Mouse (Mus musculus): ENCODE measurements around the gene Srarp. TPM values are rescaled to one million over a fixed set of nuclear protein-coding genes. Genes with fewer than 3 reads are reported as not detected.

The Srarp gene
- not detected for polyA plus RNA-seq (2014; fragmentation: Illumina TruSeq; extraction: RNeasy Lipid Tissue Mini Kit (QIAGEN cat#74804); ENCODE audit: low read depth, low replicate concordance)

GRCm38 (mm10) chr4:141435974-141436373, at the start of gene Srarp:
Srarp (minus strand) TSS chr4:141436105.

GRCm38 (mm10) chr4:141444451-141445327, 8.8 kb upstream of the Srarp start, which contains the start of gene Zbtb17:
Zbtb17 (plus strand) TSS chr4:141444654.

GRCm38 (mm10) chr4:141420192-141420829, 15.6 kb downstream of the Srarp start, which contains the start of gene Hspb7:
Hspb7 (plus strand) TSS chr4:141420779.

DNA sequence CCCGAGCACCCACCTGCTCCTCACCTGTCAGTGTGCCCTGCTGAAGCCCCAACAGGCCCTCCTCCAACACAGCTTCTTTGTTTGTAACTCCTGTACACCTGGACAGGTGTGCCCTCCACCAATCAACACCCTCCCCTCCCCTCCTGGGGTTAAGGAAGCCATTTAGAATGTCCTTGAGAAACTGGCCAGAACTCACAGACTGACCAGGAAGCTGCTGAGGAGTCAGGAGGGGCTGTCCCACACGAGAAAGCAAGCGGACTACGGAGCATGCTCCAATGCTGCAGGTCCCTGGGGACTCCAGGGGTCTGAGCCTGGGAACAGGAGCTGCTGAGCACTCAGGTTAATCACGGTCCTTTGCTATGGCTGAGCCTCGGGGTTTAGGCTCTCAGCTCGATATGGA, 20.0 kb downstream of the Srarp start, which contains the start of gene Clcnkb:
Gene Clcnkb, minus strand, starts transcription at position 91 of the 400 bp plus-strand sequence.

DNA sequence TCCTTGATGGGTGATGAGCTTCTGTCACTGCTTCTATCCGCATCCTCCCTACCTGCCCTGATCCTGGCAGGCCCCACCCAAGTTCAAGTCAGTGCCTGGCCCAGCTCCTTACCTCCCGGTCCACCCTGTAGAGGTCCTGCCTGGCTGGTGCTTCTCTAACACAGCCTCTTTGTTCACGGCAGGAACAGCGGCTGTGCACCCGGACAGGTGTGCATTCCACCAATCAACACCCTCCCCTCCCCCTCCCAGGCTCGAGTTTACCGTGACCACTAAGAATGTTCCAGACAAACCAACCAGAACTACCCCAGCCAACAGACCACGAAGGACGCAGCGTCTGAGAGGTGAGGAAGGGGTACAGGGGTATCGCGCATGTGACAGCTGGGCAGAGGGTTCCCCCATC, 37.4 kb downstream of the Srarp start, which contains the start of gene Clcnka:
Gene Clcnka, minus strand, starts transcription at position 180 of the 400 bp plus-strand sequence.

Other genes starting within 250 kb of the Srarp start
- 0.76 TPM for gene Rsg1, start 222.1 kb downstream of the Srarp start, polyA plus RNA-seq (2014; fragmentation: Illumina TruSeq; extraction: RNeasy Lipid Tissue Mini Kit (QIAGEN cat#74804); ENCODE audit: low read depth, low replicate concordance)
- gene Arhgef19, start 196.6 kb downstream of the Srarp start, polyA plus RNA-seq (2014; fragmentation: Illumina TruSeq; extraction: RNeasy Lipid Tissue Mini Kit (QIAGEN cat#74804); ENCODE audit: low read depth, low replicate concordance) = 1.2 TPM
- gene Epha2, start 134.9 kb downstream of the Srarp start, polyA plus RNA-seq (2014; fragmentation: Illumina TruSeq; extraction: RNeasy Lipid Tissue Mini Kit (QIAGEN cat#74804); ENCODE audit: low read depth, low replicate concordance) = 0.70 TPM
- gene Fam131c, start 67.9 kb downstream of the Srarp start, polyA plus RNA-seq (2014; fragmentation: Illumina TruSeq; extraction: RNeasy Lipid Tissue Mini Kit (QIAGEN cat#74804); ENCODE audit: low read depth, low replicate concordance) = not detected
- gene Clcnka, start 37.4 kb downstream of the Srarp start, polyA plus RNA-seq (2014; fragmentation: Illumina TruSeq; extraction: RNeasy Lipid Tissue Mini Kit (QIAGEN cat#74804); ENCODE audit: low read depth, low replicate concordance) = not detected
- gene Clcnkb, start 20.1 kb downstream of the Srarp start, polyA plus RNA-seq (2014; fragmentation: Illumina TruSeq; extraction: RNeasy Lipid Tissue Mini Kit (QIAGEN cat#74804); ENCODE audit: low read depth, low replicate concordance) = not detected
- not detected for gene Hspb7, start 15.3 kb downstream of the Srarp start, polyA plus RNA-seq (2014; fragmentation: Illumina TruSeq; extraction: RNeasy Lipid Tissue Mini Kit (QIAGEN cat#74804); ENCODE audit: low read depth, low replicate concordance)
- gene Zbtb17, start 8.5 kb upstream of the Srarp start, polyA plus RNA-seq (2014; fragmentation: Illumina TruSeq; extraction: RNeasy Lipid Tissue Mini Kit (QIAGEN cat#74804); ENCODE audit: low read depth, low replicate concordance) = not detected
- 9.1 TPM for gene Spen, start 102.5 kb upstream of the Srarp start, polyA plus RNA-seq (2014; fragmentation: Illumina TruSeq; extraction: RNeasy Lipid Tissue Mini Kit (QIAGEN cat#74804); ENCODE audit: low read depth, low replicate concordance)
- 7.1 TPM for gene Fblim1, start 170.0 kb upstream of the Srarp start, polyA plus RNA-seq (2014; fragmentation: Illumina TruSeq; extraction: RNeasy Lipid Tissue Mini Kit (QIAGEN cat#74804); ENCODE audit: low read depth, low replicate concordance)
- gene Tmem82, start 182.5 kb upstream of the Srarp start, polyA plus RNA-seq (2014; fragmentation: Illumina TruSeq; extraction: RNeasy Lipid Tissue Mini Kit (QIAGEN cat#74804); ENCODE audit: low read depth, low replicate concordance) = not detected
- 0.35 TPM for gene Slc25a34, start 187.7 kb upstream of the Srarp start, polyA plus RNA-seq (2014; fragmentation: Illumina TruSeq; extraction: RNeasy Lipid Tissue Mini Kit (QIAGEN cat#74804); ENCODE audit: low read depth, low replicate concordance)
- 1.3 TPM for gene Plekhm2, start 228.8 kb upstream of the Srarp start, polyA plus RNA-seq (2014; fragmentation: Illumina TruSeq; extraction: RNeasy Lipid Tissue Mini Kit (QIAGEN cat#74804); ENCODE audit: low read depth, low replicate concordance)
- gene Rsc1a1, start 249.5 kb upstream of the Srarp start, polyA plus RNA-seq (2014; fragmentation: Illumina TruSeq; extraction: RNeasy Lipid Tissue Mini Kit (QIAGEN cat#74804); ENCODE audit: low read depth, low replicate concordance) = not detected

All from adrenal gland, adult 10 weeks (tissue).